Mouse (Mus musculus) kidney, adult 2 months (tissue): ENCODE results near the gene Mcm3ap. TPM values are rescaled to one million over a fixed set of nuclear protein-coding genes. Genes with fewer than 3 reads are reported as not detected.

Experiments used
- DNase-seq: peaks from one replicate; pipeline ENCODE4 v3.0.0; 2021
- H3K27ac ChIP-seq: fragments of 200-500 bp; 2 replicates; pipeline ENCODE4 v1.5.1; 2012; ENCODE audit warnings: low read depth, low read length, control low read depth, inconsistent platforms; ENCODE audit not compliant: insufficient read depth
- H3K27me3 ChIP-seq: fragments of 200-500 bp; replicated peaks from 2 replicates; pipeline ENCODE4 v1.6.1; 2012; ENCODE audit warnings: mild to moderate bottlenecking, moderate library complexity, low read length, inconsistent platforms; ENCODE audit not compliant: control insufficient read depth, insufficient read depth
- H3K36me3 ChIP-seq: fragments of 200-500 bp; 2 replicates; pipeline ENCODE4 v1.6.1; 2012; ENCODE audit warnings: mild to moderate bottlenecking, moderate library complexity, low read length, inconsistent platforms; ENCODE audit not compliant: control insufficient read depth, insufficient read depth
- H3K4me1 ChIP-seq: fragments of 200-500 bp; 2 replicates; pipeline ENCODE4 v1.6.1; 2011; ENCODE audit warnings: low read length; ENCODE audit not compliant: control insufficient read depth, insufficient read depth
- H3K4me3 ChIP-seq: fragments of 200-500 bp; 2 replicates; pipeline ENCODE4 v1.5.1; 2011; ENCODE audit warnings: mild to moderate bottlenecking, low read depth, low read length, control low read depth; ENCODE audit not compliant: insufficient read depth
- CTCF ChIP-seq: fragments of 200-500 bp; conservative IDR thresholded peaks from 2 replicates; pipeline ENCODE4 v1.5.1; 2011; ENCODE audit warnings: low read depth, mild to moderate bottlenecking, control low read depth, low read length, moderate library complexity, mixed read lengths; ENCODE audit not compliant: insufficient read depth, insufficient read length
- POLR2A ChIP-seq: fragments of 200-500 bp; IDR thresholded peaks from one replicate; pipeline ENCODE4 v1.6.1; 2011; ENCODE audit warnings: low read depth, low read length, control low read depth
- WGBS: fragments of 180-500 bp; shearing (Covaris S2); methylation state at CpG from one replicate; pipeline ENCODE4 v1.1.7; 2018; 5-methylcytosine and 5-hydroxymethylcytosine counted together
- polyA plus RNA-seq: library from polyadenylated mRNA; depleted of rRNA; stranded (reverse); fragments of >200 nt; gene quantifications from 2 replicates; pipeline ENCODE4 v1.2.3, GENCODE M21; 2012; rRNA removed

Gene Mcm3ap
- polyA plus RNA-seq, 1 experiment = 18.3 TPM

DNA sequence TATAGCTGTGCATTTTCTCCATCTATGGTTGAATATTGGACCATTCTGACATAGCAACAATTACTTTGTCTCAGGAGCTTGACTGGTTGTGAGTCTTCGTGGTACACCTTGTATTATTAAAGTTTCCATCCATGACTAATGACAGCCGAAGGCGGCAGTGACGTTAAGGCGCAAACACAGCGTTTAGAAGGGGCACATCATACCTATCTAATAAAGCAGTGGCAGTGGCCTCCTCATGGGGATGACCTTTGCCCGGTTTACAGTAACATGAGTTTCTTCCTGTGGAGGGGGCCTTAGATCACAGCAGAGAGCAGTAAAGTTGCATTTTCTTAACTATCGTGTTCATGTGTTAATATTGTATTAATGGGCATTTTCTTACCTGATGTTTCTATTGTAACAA, 79.5 kb downstream of the Mcm3ap start:
- Histone ChIP-seq H3K36me3 (no peaks in the 10 kb centered on the region), H3K27ac (no peak overlapping the region), H3K4me3 (no peak overlapping the region), H3K27me3 (no peaks in the 10 kb centered on the region), H3K4me1 (no peaks in the 10 kb centered on the region)
- WGBS = 82% methylated on average over 8 of the region's 8 CpGs
- no peak for DNase-seq
- TF ChIP-seq CTCF = no peak
- TF ChIP-seq POLR2A = no peak

DNA sequence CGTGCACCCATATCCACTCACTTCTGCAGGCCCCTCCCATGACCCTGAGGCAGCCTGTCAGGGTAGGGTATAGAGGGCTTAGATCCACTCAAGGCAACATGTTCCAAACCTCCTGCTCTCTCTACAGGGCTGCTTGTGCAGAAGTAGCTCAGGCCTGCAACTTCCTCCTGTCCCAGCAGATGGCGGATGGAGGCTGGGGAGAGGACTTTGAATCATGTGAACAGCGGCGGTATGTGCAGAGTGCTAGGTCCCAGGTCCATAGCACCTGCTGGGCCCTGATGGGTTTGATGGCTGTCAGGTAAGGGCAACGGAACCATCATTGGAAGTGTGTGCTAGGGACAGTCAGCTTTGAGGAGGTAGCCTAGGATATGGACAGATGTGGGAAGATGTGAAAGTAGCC, 81.7 kb downstream of the Mcm3ap start:
- H3K4me1 ChIP-seq = no peaks in the 10 kb centered on the region
- DNase-seq = peak; percentile 17
- TF ChIP-seq CTCF (peak; percentile 52), POLR2A (no peak)
- H3K4me3 ChIP-seq = no peak overlapping the region
- no peaks in the 10 kb centered on the region for H3K36me3 ChIP-seq
- no peaks in the 10 kb centered on the region for H3K27me3 ChIP-seq
- WGBS = 90% methylated on average over 5 of the region's 5 CpGs
- H3K27ac ChIP-seq = no peak overlapping the region

DNA sequence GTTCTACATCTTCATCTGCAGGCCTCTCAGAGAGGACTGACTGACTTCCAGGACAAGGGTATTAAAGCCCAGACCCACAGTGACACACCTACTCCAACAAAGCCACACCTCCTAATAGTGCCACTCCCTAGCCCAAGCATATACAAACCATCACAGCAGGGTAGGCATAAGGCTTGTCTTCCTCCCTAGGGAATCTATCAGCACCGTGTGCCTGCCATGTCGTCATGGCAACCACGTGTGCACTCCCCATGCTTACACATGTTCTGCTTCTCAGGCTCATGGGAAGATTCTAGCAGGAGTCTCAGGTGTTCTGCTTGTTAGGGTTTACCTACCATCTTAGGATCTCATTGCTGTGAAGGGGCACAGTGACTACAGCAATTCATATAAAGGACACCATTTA, 82.8 kb downstream of the Mcm3ap start:
- no peak overlapping the region for H3K27ac ChIP-seq
- H3K4me3 ChIP-seq = no peak overlapping the region
- H3K27me3 ChIP-seq = no peaks in the 10 kb centered on the region
- no peaks in the 10 kb centered on the region for H3K4me1 ChIP-seq
- H3K36me3 ChIP-seq = no peaks in the 10 kb centered on the region
- DNase-seq = no peak
- TF ChIP-seq POLR2A (no peak), CTCF (no peak)
- 81% methylated on average over 3 of the region's 3 CpGs for WGBS

DNA sequence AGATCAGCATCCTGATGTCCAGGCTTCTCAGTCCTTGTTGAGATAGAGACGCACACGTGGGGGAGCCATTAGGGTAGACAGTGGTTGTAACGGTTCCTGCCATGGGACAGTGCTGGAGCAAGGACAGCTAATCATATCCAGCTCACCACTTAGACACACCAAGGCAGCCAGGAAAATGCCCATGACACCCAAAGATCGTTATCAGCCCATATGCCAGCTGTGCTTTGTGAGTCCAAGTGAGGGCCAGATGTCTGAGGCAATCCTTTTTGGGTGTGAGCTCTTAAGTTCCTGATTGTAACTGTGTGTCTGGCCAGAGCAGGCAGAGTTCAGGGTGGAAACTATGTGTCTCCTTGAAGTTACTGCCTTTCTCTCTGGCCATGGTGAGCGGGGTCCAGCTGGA, 85.3 kb downstream of the Mcm3ap start:
- no peak overlapping the region for H3K4me3 ChIP-seq
- no peaks in the 10 kb centered on the region for H3K36me3 ChIP-seq
- no peak for TF ChIP-seq CTCF

DNA sequence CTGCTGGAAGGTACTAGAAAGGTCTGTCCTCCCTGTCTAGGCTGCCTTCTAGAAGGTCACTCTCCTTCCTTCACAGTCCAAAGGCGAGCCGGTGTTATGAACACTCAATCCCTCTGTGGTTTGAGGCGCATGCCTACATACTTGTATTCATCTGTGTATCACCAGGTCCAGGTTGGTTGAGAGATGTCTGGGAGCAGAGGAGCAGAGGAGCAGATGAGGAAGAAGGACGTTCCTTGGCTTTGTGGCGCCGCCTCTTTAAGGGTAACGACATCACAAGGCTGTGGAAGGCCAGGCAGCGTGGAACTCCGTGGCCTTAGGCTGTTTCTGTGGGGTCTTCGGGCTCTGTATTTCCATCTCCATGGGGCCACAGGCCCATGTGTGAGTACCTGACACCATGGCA, 93.2 kb downstream of the Mcm3ap start, which contains the start of gene Spatc1l:
Gene Spatc1l (plus strand): TSS at position 301 of the 400 bp plus-strand sequence.
- 92% methylated on average over 10 of the region's 10 CpGs for WGBS
- Histone ChIP-seq H3K4me3 (no peak within 1 kb of the TSS), H3K27me3 (no peaks in the 10 kb centered on the region), H3K36me3 (no peaks in the 10 kb centered on the region), H3K4me1 (no peaks in the 10 kb centered on the region), H3K27ac (no peak within 1 kb of the TSS)
- no peak for DNase-seq
- TF ChIP-seq CTCF = no peak
- no peak for TF ChIP-seq POLR2A

More for the DNA sequence above, 85.3 kb downstream of the Mcm3ap start:
- Histone ChIP-seq H3K27me3 (no peaks in the 10 kb centered on the region), H3K27ac (no peak overlapping the region), H3K4me1 (no peaks in the 10 kb centered on the region)
- 91% methylated on average over 5 of the region's 5 CpGs for WGBS
- DNase-seq = no peak

Other genes with a start within 250 kb of the Mcm3ap start
- gene Prmt2, start 231.1 kb upstream of the Mcm3ap start, polyA plus RNA-seq = 28.7 and 30.0 TPM in 2 replicates
- 1.1 and 1.5 TPM in 2 replicates for gene S100b, start 215.1 kb upstream of the Mcm3ap start, polyA plus RNA-seq
- gene Dip2a, start 123.6 kb upstream of the Mcm3ap start, polyA plus RNA-seq = 13.2 and 15.0 TPM in 2 replicates
- not detected in 2 replicates for gene AC141477.1, start 28.5 kb upstream of the Mcm3ap start, polyA plus RNA-seq
- gene Pcnt, start 26.1 kb upstream of the Mcm3ap start, polyA plus RNA-seq = 14.6 and 14.9 TPM in 2 replicates
- 0.08 and 0.12 TPM in 2 replicates for gene 2610028H24Rik, start 19.8 kb upstream of the Mcm3ap start, polyA plus RNA-seq
- gene Ybey, start 187 bp downstream of the Mcm3ap start, polyA plus RNA-seq = 3.1 and 3.3 TPM in 2 replicates
- 18.9 and 21.4 TPM in 2 replicates for gene Lss, start 62.7 kb downstream of the Mcm3ap start, polyA plus RNA-seq
- 0.14 and 0.19 TPM in 2 replicates for gene Spatc1l, start 93.3 kb downstream of the Mcm3ap start, polyA plus RNA-seq
- gene Ftcd, start 106.7 kb downstream of the Mcm3ap start, polyA plus RNA-seq = 4.0 and 6.2 TPM in 2 replicates
- gene Col6a2, start 154.7 kb downstream of the Mcm3ap start, polyA plus RNA-seq = 23.4 and 28.7 TPM in 2 replicates